Mouse (Mus musculus): ENCODE measurements around the gene Nptx1.

The Nptx1 gene

DNA sequence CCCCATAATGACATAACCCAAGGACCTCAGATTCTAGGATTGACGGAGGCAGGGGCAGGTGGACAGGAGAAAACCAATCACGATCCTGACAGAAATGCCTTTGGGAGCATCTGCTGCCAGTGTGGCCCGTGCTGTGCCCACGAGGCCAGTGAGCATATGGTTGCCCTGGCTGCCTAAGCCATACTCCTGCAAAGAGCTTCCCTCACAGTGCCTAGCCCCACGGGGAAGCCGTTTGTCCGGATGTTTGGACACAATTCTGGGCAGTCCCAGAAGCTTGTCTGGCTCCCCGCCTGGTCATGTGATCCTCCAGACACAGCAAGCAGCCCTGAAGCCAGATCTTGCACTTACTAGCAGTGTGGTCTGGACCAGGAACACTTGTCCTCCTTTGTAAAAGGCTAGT, 24.8 kb downstream of the Nptx1 start:
- no peak for DNase-seq (ENCODE audit: low read depth)

DNA sequence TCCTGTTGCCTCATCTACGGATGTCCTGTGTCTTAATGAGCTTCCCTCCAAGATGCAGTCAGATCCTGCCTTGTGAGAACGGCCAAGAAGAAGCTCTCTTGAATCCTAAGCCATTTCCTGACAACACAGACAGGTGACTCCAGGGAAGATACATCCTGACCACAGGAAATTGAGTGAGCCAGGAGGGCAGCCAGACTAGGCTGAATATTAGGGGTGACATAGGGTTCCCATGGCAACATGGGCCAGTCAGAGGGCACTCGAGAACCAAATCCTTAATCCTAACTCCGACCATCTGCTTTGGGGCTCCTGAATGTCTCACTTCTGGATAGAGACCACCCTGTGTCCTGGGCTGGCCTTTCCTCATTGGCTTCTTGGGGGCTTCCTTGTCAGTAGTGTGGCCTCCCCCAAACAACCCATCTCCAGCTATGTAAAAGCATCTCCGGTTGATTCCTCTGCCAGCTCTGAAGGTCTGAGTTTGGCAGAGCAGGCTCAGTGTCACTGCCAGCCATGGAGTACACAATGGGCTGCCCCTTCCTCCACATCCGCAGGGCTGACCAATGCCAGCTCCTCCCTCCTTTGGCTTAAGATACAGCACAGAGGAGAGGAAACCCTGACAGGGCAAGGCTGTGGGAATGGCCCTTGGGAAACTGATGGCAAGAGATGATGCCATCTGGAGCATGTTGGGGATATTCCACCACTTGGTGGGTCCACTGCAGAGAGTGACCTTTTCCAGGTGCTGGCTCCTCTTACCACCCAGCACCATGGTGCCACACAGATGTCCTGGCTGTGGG, 25.4 kb downstream of the Nptx1 start:
- DNase-seq (ENCODE audit: low read depth), result no peak

DNA sequence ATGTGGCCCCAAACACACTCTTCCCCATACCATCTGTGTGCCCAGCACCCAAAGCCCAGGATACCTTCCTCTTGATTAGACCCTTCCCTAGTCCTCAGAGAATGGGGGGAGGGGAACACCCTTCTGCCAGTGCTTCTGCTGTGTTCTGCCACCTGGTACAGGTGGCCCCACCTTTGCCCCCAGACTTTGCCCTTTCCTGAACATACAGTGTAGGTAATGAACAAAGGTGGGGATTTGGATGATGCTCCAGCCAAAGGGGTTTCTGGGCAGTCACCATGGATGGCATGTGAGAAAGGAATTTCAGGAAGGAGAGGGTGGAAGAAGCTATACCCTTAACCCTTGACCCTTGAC, 26.9 kb downstream of the Nptx1 start:
- DNase-seq (ENCODE audit: low read depth), result no peak

DNA sequence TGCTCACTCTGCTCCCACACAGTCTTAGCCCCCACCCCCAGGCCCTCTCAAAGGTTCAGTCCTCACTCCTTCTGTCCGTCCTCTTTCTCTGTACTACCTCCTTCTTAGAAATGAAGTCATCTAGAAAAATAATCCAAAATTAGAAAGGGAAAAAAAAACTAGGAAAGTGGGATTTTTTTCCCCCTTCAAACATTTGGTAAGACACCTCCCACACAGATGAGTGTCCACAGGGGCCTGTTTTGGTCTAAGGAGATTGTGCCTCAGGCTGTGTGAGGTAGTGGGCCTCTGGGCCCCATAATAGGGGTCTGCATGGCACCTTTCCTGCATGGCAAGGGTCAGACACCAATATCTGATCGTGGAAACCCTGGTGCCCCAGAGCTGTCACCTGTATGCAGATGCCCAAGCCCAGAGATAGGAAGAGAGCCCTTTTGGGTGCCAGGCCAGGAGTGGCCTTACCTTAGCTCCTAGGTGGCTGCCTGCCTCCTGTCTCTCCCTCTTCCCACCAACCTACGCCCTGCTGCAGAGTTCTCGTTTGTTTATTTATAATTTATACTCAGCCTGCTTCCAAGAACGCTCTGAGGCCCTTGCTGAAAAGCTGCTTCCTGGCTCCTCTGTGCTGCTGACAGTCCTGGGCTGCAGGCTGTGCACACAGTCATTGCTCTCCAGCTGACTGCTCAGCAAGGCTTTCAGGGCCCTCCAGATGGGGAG, 27.4 kb downstream of the Nptx1 start:
- no peak for DNase-seq (ENCODE audit: low read depth)

DNA sequence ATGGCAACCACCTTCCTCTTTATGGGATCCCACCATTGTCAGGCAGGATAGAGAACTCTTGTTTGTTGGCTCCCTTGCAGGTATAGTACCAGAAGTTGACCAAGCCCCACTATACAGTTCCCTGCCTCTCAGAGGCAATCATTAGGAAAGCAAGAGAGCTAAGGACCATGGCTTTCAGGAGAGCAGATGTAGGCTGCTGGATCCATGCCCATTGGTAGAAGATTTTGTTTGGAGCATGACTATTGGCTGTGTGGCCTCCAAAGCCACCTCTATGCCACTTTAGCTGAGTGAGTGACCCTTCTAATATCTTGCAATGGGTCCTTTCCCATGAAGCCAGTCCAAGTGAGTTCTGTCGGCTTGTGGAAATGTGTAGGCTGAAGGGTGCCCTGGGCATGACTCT, 28.2 kb downstream of the Nptx1 start:
- DNase-seq (ENCODE audit: low read depth), result no peak

DNA sequence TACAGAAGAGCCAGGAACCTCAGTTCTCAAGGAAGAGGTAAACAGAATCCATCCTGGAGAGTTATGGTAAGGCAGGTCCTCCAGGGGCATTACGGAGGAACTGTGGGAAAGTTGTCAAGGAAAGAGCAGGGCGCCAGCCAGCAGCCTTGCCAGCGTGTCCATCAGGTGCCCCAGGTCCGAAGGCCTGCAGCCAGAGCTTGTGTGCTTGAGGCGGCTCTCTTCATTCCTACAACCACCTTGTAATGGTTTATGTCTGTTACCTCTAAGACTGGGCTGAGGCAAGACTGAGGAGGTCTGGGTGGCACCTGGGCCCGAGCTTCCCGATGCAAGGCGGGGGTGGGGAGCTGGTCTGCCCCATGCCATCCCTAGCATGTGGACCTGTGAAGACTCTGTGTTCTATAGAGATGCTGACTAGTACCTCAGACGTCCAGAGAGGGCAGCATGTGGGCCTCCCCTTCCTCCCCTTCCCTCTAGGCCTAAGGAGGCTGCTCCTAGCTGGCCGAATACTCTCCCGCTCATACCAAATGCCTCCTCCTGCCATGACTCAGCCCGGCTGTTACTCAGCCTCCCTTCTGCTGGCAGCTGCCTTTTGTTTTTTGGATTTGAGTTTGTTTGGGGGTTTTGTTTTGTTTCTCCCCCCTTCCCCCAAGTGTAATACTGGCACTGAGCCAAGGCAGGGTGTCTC, 30.7 kb downstream of the Nptx1 start:
- peak; percentile 58 for DNase-seq (ENCODE audit: low read depth)

DNA sequence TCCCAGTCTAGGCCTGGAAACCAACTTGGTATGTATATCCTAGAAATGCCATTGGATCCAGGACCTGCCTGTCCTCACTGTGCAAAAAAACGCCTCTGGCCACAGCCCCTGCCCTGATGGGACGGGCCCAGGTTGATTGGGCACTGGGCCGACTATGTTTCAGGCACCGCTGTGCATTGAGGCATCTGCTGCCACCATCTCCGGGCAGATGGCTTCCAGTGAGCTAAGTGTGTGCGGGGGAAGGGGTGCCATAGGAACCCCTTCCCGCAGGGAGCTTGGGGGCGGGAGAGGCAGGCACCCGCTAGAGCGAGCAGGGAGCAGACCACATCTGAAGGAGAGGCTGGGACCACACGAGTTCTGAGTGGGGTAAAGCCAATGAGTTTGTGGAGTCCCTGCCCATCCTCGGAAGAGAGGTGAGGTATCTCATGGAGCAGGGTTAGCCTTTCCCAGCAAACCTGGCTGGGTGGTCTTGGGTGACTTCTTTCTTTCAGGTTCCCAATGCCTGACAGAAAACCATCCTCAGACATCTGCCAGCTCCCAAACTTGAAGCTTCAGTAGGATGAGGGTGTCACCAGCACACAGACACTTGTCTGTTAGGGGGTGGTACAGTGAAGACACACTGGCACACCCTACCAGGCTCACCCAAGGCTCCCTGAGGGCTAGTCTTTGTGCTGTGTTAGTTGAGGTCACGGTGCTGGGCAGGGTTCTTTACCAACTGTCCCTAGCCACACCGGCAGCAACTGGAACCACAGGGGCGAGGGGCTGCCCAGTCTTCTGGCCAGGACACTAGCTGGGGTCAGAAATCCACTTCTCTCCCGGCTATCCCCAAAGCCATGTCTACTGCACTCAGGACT, 31.5 kb downstream of the Nptx1 start:
- DNase-seq (ENCODE audit: low read depth), result no peak

DNA sequence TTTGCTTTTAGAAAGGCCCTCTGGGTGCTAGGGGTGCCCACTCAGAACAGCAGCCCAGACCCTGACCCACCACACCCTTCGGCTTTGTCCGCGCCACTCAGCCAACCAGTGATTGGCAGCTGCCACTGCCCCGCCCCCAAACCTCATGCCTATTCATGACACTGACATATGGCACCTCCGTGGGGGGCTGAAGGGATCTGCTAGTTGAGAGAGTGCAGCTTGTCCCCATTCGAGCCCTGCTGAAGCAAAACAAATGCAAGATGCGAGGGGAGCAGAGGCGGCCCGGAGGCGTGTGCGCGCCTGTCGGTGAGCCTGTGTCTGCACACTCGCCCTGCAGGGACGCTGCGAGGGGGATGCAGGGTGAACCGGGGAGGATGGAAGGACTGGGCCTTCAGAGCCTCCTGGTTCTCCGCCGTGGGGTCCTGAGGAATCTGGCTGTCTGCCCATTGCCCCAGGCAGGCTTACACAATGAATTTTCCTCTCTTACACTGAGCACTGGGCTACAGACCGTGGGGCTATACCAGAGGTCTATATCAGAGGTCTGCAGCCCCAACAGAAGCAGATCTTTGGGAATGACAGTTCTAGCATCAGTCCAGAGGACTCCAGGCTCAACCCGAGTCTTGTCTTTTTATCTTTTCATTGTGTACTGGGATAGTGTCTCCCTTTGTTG, 32.5 kb downstream of the Nptx1 start:
- DNase-seq (ENCODE audit: low read depth), result no peak

DNA sequence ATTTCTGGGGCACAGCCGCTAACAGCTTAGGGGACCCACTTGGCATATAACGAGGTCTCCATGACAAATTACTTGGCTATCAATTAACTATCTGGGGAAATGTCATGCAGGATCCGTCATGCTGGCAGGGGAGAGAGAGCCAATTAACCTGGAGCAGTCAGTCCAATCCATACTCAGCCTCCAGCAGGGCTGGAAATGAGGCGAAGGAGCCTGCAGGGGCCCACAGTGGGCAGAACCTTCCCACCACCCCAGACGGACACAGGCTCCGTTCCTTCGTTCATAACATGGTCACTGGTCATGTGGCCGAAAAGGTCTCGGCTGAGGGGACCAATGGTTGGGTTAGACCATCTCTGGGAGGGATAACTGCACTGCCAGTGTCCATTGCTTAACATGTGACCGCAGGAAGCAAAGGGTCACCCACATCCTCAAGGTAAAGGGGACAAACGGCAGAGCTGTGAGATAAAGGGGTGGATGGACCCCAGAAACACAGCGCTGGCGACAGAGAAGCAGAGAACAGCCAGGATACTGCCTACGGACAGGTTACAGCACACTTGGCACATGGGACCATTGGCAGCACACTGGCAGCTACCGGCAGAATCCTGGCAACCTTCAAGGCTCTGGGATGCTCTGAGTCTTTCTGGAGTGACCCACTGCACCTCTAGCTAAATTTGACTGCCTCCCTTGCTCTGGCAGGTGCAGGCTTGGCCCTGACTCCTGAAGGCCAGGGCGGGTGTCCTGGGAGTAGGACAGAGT, 33.3 kb downstream of the Nptx1 start:
- DNase-seq (ENCODE audit: low read depth), result no peak

DNA sequence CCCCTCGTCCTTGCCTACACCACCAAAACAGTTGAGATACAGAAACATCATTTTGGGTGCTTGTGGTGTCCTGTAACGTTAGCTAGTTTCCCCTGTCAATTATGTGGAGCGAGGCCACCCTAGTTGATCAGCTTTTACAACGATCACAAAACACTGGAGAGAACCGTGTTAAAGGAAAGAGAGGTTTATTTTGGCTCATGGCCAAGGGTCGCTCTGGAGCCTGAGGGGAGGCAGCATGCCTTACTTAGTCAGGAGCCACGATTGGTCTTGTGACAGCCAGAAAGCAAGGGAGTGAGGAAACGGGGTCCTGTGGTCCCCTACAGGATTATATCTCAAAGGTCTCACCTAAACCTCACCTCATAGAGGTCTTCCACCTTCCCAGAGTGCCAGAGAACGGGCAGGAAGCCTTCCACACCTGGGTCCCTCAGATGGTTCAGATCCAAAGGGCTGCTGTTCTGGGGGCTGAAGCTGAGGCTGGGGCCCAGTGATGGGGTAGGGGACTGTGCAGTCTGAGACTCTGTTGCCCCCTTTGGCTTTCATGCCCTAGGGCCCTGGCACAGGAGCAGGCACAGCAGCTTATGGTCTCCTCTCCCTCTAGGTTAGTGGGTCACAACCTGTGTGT, 34.4 kb downstream of the Nptx1 start:
- no peak for DNase-seq (ENCODE audit: low read depth)

DNA sequence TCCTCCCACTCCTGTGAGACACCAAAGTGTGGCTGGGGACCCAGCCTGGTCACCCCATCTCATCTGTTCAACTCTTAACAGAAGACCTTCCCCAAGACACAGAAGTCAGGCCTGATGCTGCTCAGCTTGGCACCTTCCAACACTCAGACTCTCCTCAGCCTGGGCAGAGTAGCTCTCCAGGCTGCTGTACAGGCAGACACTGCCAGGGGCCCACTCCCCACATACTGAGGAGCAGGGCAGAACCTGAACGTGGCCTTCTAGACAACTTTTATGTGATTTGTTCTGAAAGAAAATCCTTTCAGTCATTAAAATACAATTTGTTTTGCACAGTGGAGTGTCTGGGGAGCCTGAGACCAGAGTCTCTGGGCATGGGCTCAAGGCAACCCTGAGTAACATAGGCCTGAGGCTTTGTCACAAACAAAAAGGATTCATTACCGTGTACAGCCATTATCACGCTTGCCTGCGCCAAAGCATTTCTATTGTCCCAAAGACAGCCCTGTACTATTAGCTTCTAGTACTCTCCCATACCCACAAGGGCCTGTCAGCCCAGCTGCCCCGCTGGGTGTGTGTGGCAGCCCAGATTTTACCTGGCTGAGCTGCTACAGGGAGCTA, 38.3 kb downstream of the Nptx1 start:
- DNase-seq (ENCODE audit: low read depth), result no peak

DNA sequence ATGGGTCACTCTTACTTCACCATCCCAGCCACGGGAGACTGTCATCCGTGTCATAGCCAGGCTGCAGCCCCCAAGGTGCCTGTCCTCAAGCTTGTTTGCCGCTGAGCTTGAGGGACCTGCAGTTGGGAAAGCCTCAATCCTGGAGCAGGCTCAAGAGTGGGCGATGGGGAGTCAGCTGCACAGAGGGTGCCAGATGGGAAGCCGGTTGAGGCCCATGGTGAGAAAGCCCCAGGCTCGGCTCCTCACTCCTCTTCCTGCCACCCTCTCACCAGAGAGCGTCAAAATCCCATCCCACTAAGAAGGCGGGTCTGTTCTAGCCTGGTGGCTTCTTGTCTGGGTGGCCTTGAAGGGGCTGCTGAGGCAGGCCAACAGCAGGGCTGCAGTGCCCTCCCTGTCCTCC, 39.8 kb downstream of the Nptx1 start:
- DNase-seq (ENCODE audit: low read depth), result no peak

DNA sequence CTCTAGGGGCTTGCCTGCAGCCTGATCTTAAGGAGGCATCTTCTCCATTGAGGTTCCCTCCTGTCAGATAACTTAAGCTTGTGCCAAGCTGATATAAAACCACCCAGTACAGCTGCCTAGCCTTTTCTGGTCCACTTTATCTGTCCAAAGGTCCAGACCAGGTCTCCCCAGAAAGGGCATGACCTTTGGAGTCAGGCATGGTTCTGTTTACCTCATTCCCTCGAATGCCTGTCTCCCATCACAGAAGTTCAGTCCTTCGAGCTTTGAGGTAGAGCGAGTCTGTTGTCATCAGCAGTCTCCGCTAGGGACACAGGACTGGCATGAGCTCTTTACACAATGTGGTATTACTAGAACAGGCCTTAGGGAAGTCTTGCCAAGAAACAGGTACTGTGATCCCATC, 41.2 kb downstream of the Nptx1 start:
- DNase-seq (ENCODE audit: low read depth), result no peak

DNA sequence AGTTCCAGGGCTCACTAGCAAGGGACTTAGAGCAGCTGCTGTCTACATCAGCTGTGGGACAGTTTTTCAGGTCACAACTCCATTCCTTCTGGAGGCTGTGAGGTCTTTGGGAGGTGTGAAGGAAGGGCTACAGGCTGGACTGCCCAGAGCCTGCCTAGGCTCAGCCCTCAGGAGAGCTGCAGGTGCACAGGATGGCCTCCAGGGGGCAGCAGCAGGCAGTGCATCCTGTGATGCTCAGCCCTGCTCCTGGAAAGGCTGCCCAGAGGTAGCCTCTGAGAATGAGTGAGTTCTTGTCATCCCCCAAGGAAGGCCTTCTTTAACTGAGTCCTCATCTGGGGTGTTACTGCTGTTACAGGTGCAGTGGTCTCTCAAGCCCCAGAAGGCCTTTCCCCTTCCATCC, 43.9 kb downstream of the Nptx1 start:
- DNase-seq (ENCODE audit: low read depth), result peak; percentile 12

DNA sequence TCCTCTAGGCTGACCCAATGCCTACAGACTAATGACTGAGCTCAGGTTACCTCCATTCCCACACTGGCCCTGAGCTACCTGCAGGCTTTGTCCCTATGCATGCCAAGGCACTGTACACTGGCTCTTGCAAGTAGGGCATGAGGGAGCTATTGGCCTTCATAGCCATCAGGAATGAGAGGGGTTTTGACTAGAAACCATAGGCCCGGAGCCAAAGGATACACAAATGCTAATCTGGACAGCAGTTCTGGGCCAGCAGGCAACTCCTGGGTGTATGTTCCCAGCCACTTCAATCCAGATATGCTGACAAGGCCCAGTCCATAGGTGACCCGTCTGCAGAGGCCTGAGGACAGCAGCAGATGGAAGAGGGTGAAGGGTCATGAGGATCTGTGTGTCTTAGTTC, 47.5 kb downstream of the Nptx1 start:
- DNase-seq (ENCODE audit: low read depth), result no peak

DNA sequence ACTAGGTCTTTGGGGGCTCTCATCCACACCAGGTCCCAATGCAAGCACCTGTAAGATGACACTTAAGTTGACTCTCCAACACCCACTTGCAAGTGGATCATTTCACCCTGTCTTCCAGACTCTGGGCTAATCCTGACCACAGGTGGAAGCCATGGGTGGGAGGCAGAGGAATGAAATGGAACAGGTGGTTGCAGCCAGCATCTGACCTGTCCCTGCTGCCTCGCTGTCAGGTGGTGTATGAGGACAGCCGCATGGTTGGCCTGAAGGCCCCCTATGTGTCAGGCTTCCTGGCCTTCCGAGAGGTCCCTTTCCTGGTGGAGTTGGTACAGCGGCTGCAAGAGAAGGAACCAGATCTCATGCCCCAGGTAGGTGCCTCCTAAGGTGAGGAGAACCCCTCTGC, 48.3 kb downstream of the Nptx1 start:
- no peak for DNase-seq (ENCODE audit: low read depth)

DNA sequence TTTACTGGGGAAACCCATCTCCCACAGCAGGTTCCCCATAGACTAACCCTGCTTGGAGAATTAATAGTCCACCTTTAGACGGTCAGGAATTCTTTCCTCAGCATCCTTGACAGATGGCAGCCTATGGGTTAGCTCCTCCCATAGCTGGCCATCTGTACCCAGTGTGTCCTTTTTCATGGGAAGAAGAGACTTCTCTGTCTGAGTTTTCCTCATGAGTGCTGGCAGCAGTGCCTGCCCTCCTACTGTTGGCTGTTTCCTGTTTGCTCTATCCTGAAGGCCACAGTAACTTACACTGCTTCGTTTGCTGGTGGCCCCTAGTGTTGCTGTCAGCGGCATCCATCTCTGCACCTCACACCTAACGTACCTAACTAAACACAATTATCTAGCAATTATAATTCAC, 50.1 kb downstream of the Nptx1 start:
- DNase-seq (ENCODE audit: low read depth), result no peak

DNA sequence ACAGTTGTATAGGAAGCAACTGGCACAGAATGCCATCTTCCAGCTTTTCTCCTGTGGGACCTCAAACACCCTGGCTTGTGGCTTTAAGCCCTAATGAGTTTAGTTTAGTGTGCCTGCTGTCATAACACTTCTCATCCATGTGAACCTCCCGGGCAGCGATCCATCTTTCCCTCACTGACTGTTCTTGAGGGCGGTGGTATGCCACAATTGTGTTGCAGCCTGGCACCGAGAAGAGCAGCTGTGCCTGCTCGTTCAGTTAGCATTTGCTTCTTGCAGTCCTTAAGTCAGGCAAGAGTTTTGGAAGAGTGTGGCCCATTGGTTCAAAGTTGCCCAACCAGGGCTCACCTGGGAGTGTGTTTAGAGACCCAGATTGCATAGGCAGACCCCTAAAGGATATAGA, 51.4 kb downstream of the Nptx1 start:
- DNase-seq (ENCODE audit: low read depth), result no peak

DNA sequence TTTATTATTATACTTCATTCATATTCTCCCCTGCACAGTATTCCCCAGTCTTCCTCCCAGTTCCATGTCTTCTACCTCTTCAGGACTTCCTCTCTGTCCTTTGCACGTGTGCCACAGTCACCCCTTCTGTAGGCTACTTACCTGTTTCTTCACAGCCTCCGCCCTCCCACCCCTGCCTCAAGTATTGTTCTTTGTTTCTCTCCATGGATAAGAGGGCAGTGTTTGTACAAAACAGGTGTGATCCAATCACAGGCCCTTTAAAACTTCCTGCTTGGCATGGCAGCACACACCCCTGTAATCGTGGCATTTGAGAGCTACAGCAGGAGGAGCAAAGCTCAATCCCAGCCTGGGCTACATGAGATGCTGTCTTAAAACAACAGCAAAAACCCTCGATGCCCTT, 54.0 kb downstream of the Nptx1 start:
- DNase-seq (ENCODE audit: low read depth), result no peak

DNA sequence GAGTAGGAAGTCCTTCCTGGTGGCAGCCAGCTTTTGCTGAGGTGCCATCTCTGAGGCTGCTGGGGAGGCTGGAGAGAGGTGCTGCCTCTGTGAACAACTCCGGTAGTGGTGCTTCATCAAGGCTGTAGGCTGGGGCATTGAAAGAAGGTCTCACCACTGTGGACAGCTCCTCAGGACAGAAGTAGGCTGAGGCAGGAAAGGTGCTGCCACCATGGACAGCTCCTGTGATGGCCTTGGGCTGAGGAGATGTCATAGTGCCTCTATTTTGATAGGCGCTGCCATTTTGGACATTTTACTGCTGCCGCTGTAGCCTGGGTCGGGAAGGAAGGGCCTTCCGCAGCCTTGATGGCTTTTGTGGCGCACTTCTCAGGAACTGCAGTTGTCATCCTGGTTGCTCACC, 54.7 kb downstream of the Nptx1 start:
- no peak for DNase-seq (ENCODE audit: low read depth)
